Mouse (Mus musculus) ES-CJ7 (cell line): ENCODE measurements around the gene Rhod.

Experiments used
- DNase-seq: peaks from one replicate; pipeline ENCODE4 v3.0.0; 2011; ENCODE audit warnings: low read depth, low spot score

Gene Rhod

GRCm38 (mm10) chr19:4450666-4451065 lies 11.4 kb upstream of the Rhod start:
- no peak for DNase-seq

- no peak for DNase-seq
Measured at GRCm38 (mm10) chr19:4449230-4449629, 10.0 kb upstream of the Rhod start.

GRCm38 (mm10) chr19:4447445-4447844 lies 8.2 kb upstream of the Rhod start:
- DNase-seq, result no peak

- no peak for DNase-seq
Measured at GRCm38 (mm10) chr19:4446661-4447420, 7.6 kb upstream of the Rhod start.

GRCm38 (mm10) chr19:4442408-4442807 lies 3.2 kb upstream of the Rhod start:
- peak; percentile 53 for DNase-seq

GRCm38 (mm10) chr19:4441621-4442161 lies 2.5 kb upstream of the Rhod start:
- no peak for DNase-seq

- DNase-seq, result peak; percentile 60
Measured at GRCm38 (mm10) chr19:4441090-4441591, 1.9 kb upstream of the Rhod start.

GRCm38 (mm10) chr19:4440222-4440621 lies 990 bp upstream of the Rhod start:
- peak; percentile 58 for DNase-seq

- peak; percentile 31 for DNase-seq
Measured at GRCm38 (mm10) chr19:4438791-4439160, 456 bp downstream of the Rhod start.

GRCm38 (mm10) chr19:4437886-4438285 lies 1.3 kb downstream of the Rhod start:
- DNase-seq, result no peak

- no peak for DNase-seq
Measured at GRCm38 (mm10) chr19:4436254-4436653, 3.0 kb downstream of the Rhod start.

GRCm38 (mm10) chr19:4434999-4435398 lies 4.2 kb downstream of the Rhod start:
- DNase-seq, result no peak

- DNase-seq, result no peak
Measured at GRCm38 (mm10) chr19:4433756-4434155, 5.5 kb downstream of the Rhod start.

GRCm38 (mm10) chr19:4430091-4430620 lies 9.1 kb downstream of the Rhod start:
- no peak for DNase-seq

GRCm38 (mm10) chr19:4425610-4426366 lies 13.4 kb downstream of the Rhod start:
- DNase-seq, result peak; percentile 89

- DNase-seq, result no peak
Measured at GRCm38 (mm10) chr19:4423021-4423420, 16.2 kb downstream of the Rhod start.

- DNase-seq, result no peak
Measured at GRCm38 (mm10) chr19:4422581-4422980, 16.7 kb downstream of the Rhod start.

- DNase-seq, result no peak
Measured at GRCm38 (mm10) chr19:4420153-4420910, 18.9 kb downstream of the Rhod start.

GRCm38 (mm10) chr19:4419711-4420110 lies 19.5 kb downstream of the Rhod start:
- DNase-seq, result no peak

GRCm38 (mm10) chr19:4417713-4418112 lies 21.5 kb downstream of the Rhod start:
- no peak for DNase-seq

- peak; percentile 76 for DNase-seq
Measured at GRCm38 (mm10) chr19:4417183-4417582, 22.0 kb downstream of the Rhod start.

GRCm38 (mm10) chr19:4414631-4415030 lies 24.6 kb downstream of the Rhod start:
- no peak for DNase-seq
